16 mouse cellular contexts compared by ENCODE assay signal in the genomic region with DNA sequence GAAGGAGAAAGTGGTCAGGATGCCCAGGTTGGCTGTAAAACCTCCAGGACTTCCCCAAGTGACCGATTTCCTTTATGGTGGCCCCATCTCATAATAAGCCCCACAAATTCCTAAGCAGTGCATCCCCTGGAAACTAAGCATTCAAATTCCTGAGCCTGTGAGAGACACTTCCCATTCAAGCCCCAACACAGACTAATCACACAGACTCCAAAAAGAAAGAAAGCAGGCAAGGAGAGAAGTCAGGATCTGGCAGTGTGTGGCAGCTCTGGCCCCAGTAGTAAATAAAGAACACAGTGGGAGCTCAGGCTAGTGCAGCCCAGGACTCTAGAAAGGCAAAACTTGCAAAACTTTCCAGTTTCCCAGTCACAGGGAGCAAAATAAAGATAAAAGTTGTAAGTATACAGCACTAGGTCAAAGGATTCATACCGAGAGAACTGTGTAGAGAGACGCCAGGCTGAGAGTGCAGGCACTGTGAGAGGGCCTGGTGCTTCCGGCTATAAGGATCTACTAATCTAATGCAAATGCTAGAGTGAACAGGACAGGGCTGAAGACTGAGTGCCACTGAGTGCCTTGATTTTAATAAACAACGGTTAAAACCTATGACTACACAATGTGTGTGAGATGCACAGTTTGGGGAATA. TPM values are rescaled to one million over a fixed set of nuclear protein-coding genes. Genes with fewer than 3 reads are reported as not detected.
DNase-seq lines count a peak whose midpoint lies in the region; ATAC-seq lines count a peak whose summit lies in the region.
"Had no signal": no experiment of that assay in that cellular context is flagged by ENCODE, and none has a peak within 500 bp of the region (broad histone marks: within the 10 kb centered on the region; RNA-seq: fewer than 3 reads in every experiment).

No protein-coding gene starts in this region.

- H3K27me3 ChIP-seq in neural tube, embryonic 12.5 days (replicated peaks) = no peaks in the 10 kb centered on the region
- H3K27me3 ChIP-seq in neural tube, embryonic 15.5 days (replicated peaks) = no peaks in the 10 kb centered on the region
- H3K27me3 ChIP-seq in hindbrain, embryonic 13.5 days = no peaks in the 10 kb centered on the region
- no peaks in the 10 kb centered on the region for H3K27me3 ChIP-seq in midbrain, embryonic 13.5 days

- intact Hi-C loops in heart, postnatal 14 days (cut with DNase I) = no loop called here

- no peak overlapping the region for H3K9ac ChIP-seq in neural tube, embryonic 12.5 days
- no peak overlapping the region for H3K9ac ChIP-seq in neural tube, embryonic 15.5 days (replicated peaks)
- H3K9ac ChIP-seq in hindbrain, embryonic 13.5 days = no peak overlapping the region
- H3K9ac ChIP-seq in midbrain, embryonic 13.5 days (replicated peaks) = no peak overlapping the region
- H3K9ac ChIP-seq: liver, embryonic 14.5 days had no signal

- H3K4me3 ChIP-seq in neural tube, embryonic 12.5 days = no peak overlapping the region
- H3K4me3 ChIP-seq in neural tube, embryonic 15.5 days (replicated peaks) = no peak overlapping the region
- H3K4me3 ChIP-seq in hindbrain, embryonic 13.5 days = no peak overlapping the region
- no peak overlapping the region for H3K4me3 ChIP-seq in midbrain, embryonic 13.5 days (replicated peaks)

- no peaks in the 10 kb centered on the region for H3K4me1 ChIP-seq in neural tube, embryonic 12.5 days
- H3K4me1 ChIP-seq in neural tube, embryonic 15.5 days = no peaks in the 10 kb centered on the region
- 0 out of 2 replicates have a peak, but pooled peaks cover 3% of the 10 kb centered on the region for H3K4me1 ChIP-seq in hindbrain, embryonic 13.5 days (replicated peaks)
- H3K4me1 ChIP-seq in midbrain, embryonic 13.5 days (replicated peaks) = 0 out of 2 replicates have a peak, but pooled peaks cover 6% of the 10 kb centered on the region

- no peak for DNase-seq in adipocyte (ENCODE audit: low spot score)
- no peak for DNase-seq in heart, postnatal 14 days
- DNase-seq: B cell, adult 2 months; cerebellum, adult 2 months; embryo, embryonic 11 days; kidney, adult 8-10 months; lung, postnatal 14 days; right cerebral cortex, postnatal 14 days; thymus, postnatal 36 days had no signal

- H3K9me3 ChIP-seq in neural tube, embryonic 12.5 days = no peaks in the 10 kb centered on the region
- H3K9me3 ChIP-seq in neural tube, embryonic 15.5 days (replicated peaks) = no peaks in the 10 kb centered on the region
- no peaks in the 10 kb centered on the region for H3K9me3 ChIP-seq in hindbrain, embryonic 13.5 days
- H3K9me3 ChIP-seq in midbrain, embryonic 13.5 days = no peaks in the 10 kb centered on the region

- ATAC-seq in neural tube, embryonic 12.5 days (ENCODE audit: low FRiP score, low read depth) = peak; percentile 56; the same call in 1 of the 2 replicates
- ATAC-seq in neural tube, embryonic 15.5 days (ENCODE audit: low FRiP score) = no peak
- peak; percentile 68 for ATAC-seq in hindbrain, embryonic 13.5 days (ENCODE audit: low FRiP score)
- ATAC-seq in midbrain, embryonic 13.5 days = peak; percentile 45; the same call in 1 of the 2 replicates
- no peak for ATAC-seq in CD4-positive, CD25-positive, alpha-beta regulatory T cell, adult 4 months

- H3K27ac ChIP-seq in neural tube, embryonic 12.5 days = no peak overlapping the region
- no peak overlapping the region for H3K27ac ChIP-seq in neural tube, embryonic 15.5 days (replicated peaks)
- peak overlapping the region; percentile 60 for H3K27ac ChIP-seq in hindbrain, embryonic 13.5 days
- no peak overlapping the region for H3K27ac ChIP-seq in midbrain, embryonic 13.5 days
- H3K27ac ChIP-seq: liver, embryonic 14.5 days had no signal

- 35% methylated on average over 5 of the region's 5 CpGs for WGBS in neural tube, embryonic 12.5 days
- WGBS in neural tube, embryonic 15.5 days = 37% methylated on average over 5 of the region's 5 CpGs
- 24% methylated on average over 5 of the region's 5 CpGs for WGBS in hindbrain, embryonic 13.5 days
- WGBS in midbrain, embryonic 13.5 days = 15% methylated on average over 5 of the region's 5 CpGs

- no peak overlapping the region for H3K4me2 ChIP-seq in neural tube, embryonic 12.5 days (replicated peaks)
- H3K4me2 ChIP-seq in neural tube, embryonic 15.5 days = no peak overlapping the region
- H3K4me2 ChIP-seq in hindbrain, embryonic 13.5 days = no peak overlapping the region
- H3K4me2 ChIP-seq in midbrain, embryonic 13.5 days (replicated peaks) = no peak overlapping the region

- no peaks in the 10 kb centered on the region for H3K36me3 ChIP-seq in neural tube, embryonic 12.5 days
- H3K36me3 ChIP-seq in neural tube, embryonic 15.5 days = no peaks in the 10 kb centered on the region
- no peaks in the 10 kb centered on the region for H3K36me3 ChIP-seq in hindbrain, embryonic 13.5 days
- H3K36me3 ChIP-seq in midbrain, embryonic 13.5 days = no peaks in the 10 kb centered on the region

RNA-seq across cellular contexts. Expression of gene Nfib, which starts 24.8 kb away (rescaled TPM):
- polyA plus RNA-seq in neural tube, embryonic 12.5 days (2016; fragmentation: Nextera tagmentation; extraction: Ambion mirVana) = 51.0 and 51.3 TPM in 2 replicates
- polyA plus RNA-seq in neural tube, embryonic 15.5 days (2015; fragmentation: Nextera tagmentation; extraction: Ambion mirVana) = 53.9 and 58.4 TPM in 2 replicates
- polyA plus RNA-seq in hindbrain, embryonic 13.5 days (2015; fragmentation: Nextera tagmentation; extraction: Ambion mirVana) = 80.1 and 107 TPM in 2 replicates
- 56.1 and 58.4 TPM in 2 replicates for polyA plus RNA-seq in midbrain, embryonic 13.5 days (2015; fragmentation: Nextera tagmentation; extraction: Ambion mirVana)
- polyA plus RNA-seq in CD4-positive, CD25-positive, alpha-beta regulatory T cell, adult 4 months (2017; shearing (Covaris generic)) = under 1 TPM in 1 of 2 experiments, not detected in 1; 0.20 TPM
- total RNA-seq in heart, postnatal 14 days (2021) = 100 to 1,000 TPM; 136 to 138 TPM
- total RNA-seq: granulocyte monocyte progenitor cell, adult 5-6 weeks had no signal

Comparison
In these comparisons a context has a peak if more than half of its experiments do, and no peak if none do; other contexts are left out.
1. ATAC-seq: peak in neural tube, embryonic 12.5 days (single experiment), hindbrain, embryonic 13.5 days (single experiment) and midbrain, embryonic 13.5 days (single experiment); none in neural tube, embryonic 15.5 days (single experiment) and CD4-positive, CD25-positive, alpha-beta regulatory T cell, adult 4 months (single experiment).
2. RNA of gene Nfib, which starts 24.8 kb away (polyA plus RNA-seq): 80.1 to 107 TPM in hindbrain, embryonic 13.5 days, 53.9 to 58.4 TPM in neural tube, embryonic 15.5 days, 56.1 to 58.4 TPM in midbrain, embryonic 13.5 days and 51.0 to 51.3 TPM in neural tube, embryonic 12.5 days; 0.20 TPM in CD4-positive, CD25-positive, alpha-beta regulatory T cell, adult 4 months; every median in the first group is over 10 times any median in the second.